Mouse (Mus musculus) midbrain, embryonic 16.5 days (tissue): Measurements from ENCODE around the gene Adamts9. TPM values are rescaled to one million over a fixed set of nuclear protein-coding genes. Genes with fewer than 3 reads are reported as not detected.

ENCODE experiments used
- ATAC-seq: fragments of 200-750 bp; cut with Nextera tagmentation; 2 replicates; pipeline ENCODE4 v1.8.0; 2017; ENCODE audit warnings: moderate TSS enrichment
- H3K27ac ChIP-seq: fragments of 300-500 bp; sonication (generic); 2 replicates; pipeline ENCODE4 v1.5.1; 2014; ENCODE audit warnings: mild to moderate bottlenecking, low read length, mixed read lengths
- H3K27me3 ChIP-seq: fragments of 300-500 bp; sonication (generic); 2 replicates; pipeline ENCODE4 v1.6.1; 2014; ENCODE audit warnings: low read depth, low read length, mixed read lengths; ENCODE audit not compliant: control insufficient read depth, insufficient read depth
- H3K36me3 ChIP-seq: fragments of 300-500 bp; sonication (generic); 2 replicates; pipeline ENCODE4 v1.6.1; 2014; ENCODE audit warnings: mild to moderate bottlenecking, low read length, moderate library complexity, mixed read lengths; ENCODE audit not compliant: control insufficient read depth, insufficient read depth
- H3K4me1 ChIP-seq: fragments of 300-500 bp; sonication (generic); 2 replicates; pipeline ENCODE4 v1.6.1; 2014; ENCODE audit warnings: mild to moderate bottlenecking, low read length, mixed read lengths; ENCODE audit not compliant: control insufficient read depth, insufficient read depth
- H3K4me2 ChIP-seq: fragments of 300-500 bp; sonication (generic); 2 replicates; pipeline ENCODE4 v1.6.1; 2014; ENCODE audit warnings: mild to moderate bottlenecking, low read length, mixed read lengths
- H3K4me3 ChIP-seq: fragments of 300-500 bp; sonication (generic); 2 replicates; pipeline ENCODE4 v1.5.1; 2014; ENCODE audit warnings: low read depth, mild to moderate bottlenecking, low read length, moderate library complexity, mixed read lengths
- H3K9ac ChIP-seq: fragments of 300-500 bp; sonication (generic); 2 replicates; pipeline ENCODE4 v1.6.1; 2014; ENCODE audit warnings: low read depth, low read length, mixed read lengths
- H3K9me3 ChIP-seq: fragments of 300-500 bp; sonication (generic); replicated peaks from 2 replicates; pipeline ENCODE4 v1.6.1; 2014; ENCODE audit warnings: mild to moderate bottlenecking, low read length, mixed read lengths; ENCODE audit not compliant: control insufficient read depth, poor library complexity, severe bottlenecking
- WGBS: fragments of 180-500 bp; shearing (Covaris S2); extraction: QIAGEN DNeasy Blood & Tissue Kit; methylation state at CpG from one replicate; pipeline ENCODE4 v1.1.7; 2014; 5-methylcytosine and 5-hydroxymethylcytosine counted together
- polyA plus RNA-seq: library from polyadenylated mRNA; unstranded; fragments of >200 nt; fragmentation: Nextera tagmentation; extraction: Ambion mirVana; gene quantifications from 2 replicates; pipeline ENCODE4 v1.2.1, GENCODE M21; 2015

Adamts9 gene
- polyA plus RNA-seq, 1 experiment from 2014 or later = 1.3 TPM

- H3K27me3 ChIP-seq = no peaks in the 10 kb centered on the region
- WGBS = 3% methylated on average over 7 of the region's 7 CpGs
- H3K36me3 ChIP-seq = no peaks in the 10 kb centered on the region
- ATAC-seq = no peak
- H3K4me2 ChIP-seq = no peak overlapping the region
- no peak overlapping the region for H3K4me3 ChIP-seq
- peak overlapping the region; percentile 41; the same call in 1 of the 2 replicates for H3K9ac ChIP-seq
- no peaks in the 10 kb centered on the region for H3K9me3 ChIP-seq
- H3K4me1 ChIP-seq = no peaks in the 10 kb centered on the region
- H3K27ac ChIP-seq = no peak overlapping the region
Observed at GRCm38 (mm10) chr6:92784782-92785181, 158.5 kb downstream of the Adamts9 start.

GRCm38 (mm10) chr6:92781446-92781845 lies 161.8 kb downstream of the Adamts9 start:
- H3K4me1 ChIP-seq = no peaks in the 10 kb centered on the region
- H3K4me3 ChIP-seq = no peak overlapping the region
- WGBS = 90% methylated on average over 6 of the region's 6 CpGs

GRCm38 (mm10) chr6:92779935-92780205 lies 163.4 kb downstream of the Adamts9 start:
- Histone ChIP-seq H3K9me3 (no peaks in the 10 kb centered on the region), H3K27ac (no peak overlapping the region), H3K4me3 (no peak overlapping the region), H3K9ac (no peak overlapping the region), H3K27me3 (no peaks in the 10 kb centered on the region), H3K36me3 (no peaks in the 10 kb centered on the region), H3K4me2 (no peak overlapping the region), H3K4me1 (no peaks in the 10 kb centered on the region)
- no peak for ATAC-seq
- 47% methylated on average over 5 of the region's 5 CpGs for WGBS

More at GRCm38 (mm10) chr6:92781446-92781845, 161.8 kb downstream of the Adamts9 start:
- no peaks in the 10 kb centered on the region for H3K36me3 ChIP-seq
- no peaks in the 10 kb centered on the region for H3K27me3 ChIP-seq
- no peak for ATAC-seq
- H3K9ac ChIP-seq = no peak overlapping the region
- H3K9me3 ChIP-seq = no peaks in the 10 kb centered on the region
- H3K27ac ChIP-seq = no peak overlapping the region
- no peak overlapping the region for H3K4me2 ChIP-seq

GRCm38 (mm10) chr6:92779140-92779934 lies 164.0 kb downstream of the Adamts9 start:
- Histone ChIP-seq H3K9ac (no peak overlapping the region), H3K27me3 (no peaks in the 10 kb centered on the region), H3K4me2 (no peak overlapping the region), H3K4me3 (no peak overlapping the region), H3K27ac (no peak overlapping the region), H3K9me3 (no peaks in the 10 kb centered on the region), H3K36me3 (no peaks in the 10 kb centered on the region), H3K4me1 (no peaks in the 10 kb centered on the region)
- 84% methylated on average over 11 of the region's 11 CpGs for WGBS
- ATAC-seq = no peak

GRCm38 (mm10) chr6:92776356-92776755 lies 166.9 kb downstream of the Adamts9 start:
- 11% methylated on average over 2 of the region's 2 CpGs for whole genome bisulfite sequencing
- Histone ChIP-seq H3K9me3 (no peaks in the 10 kb centered on the region), H3K27ac (no peak overlapping the region), H3K4me1 (no peaks in the 10 kb centered on the region), H3K9ac (no peak overlapping the region), H3K36me3 (no peaks in the 10 kb centered on the region), H3K4me3 (no peak overlapping the region), H3K27me3 (no peaks in the 10 kb centered on the region), H3K4me2 (no peak overlapping the region)
- ATAC-seq = no peak

- no peaks in the 10 kb centered on the region for H3K36me3 ChIP-seq
- 42% methylated on average over 3 of the region's 3 CpGs for WGBS
Observed at GRCm38 (mm10) chr6:92762372-92762771, 180.9 kb downstream of the Adamts9 start.

GRCm38 (mm10) chr6:92759616-92760015 lies 183.7 kb downstream of the Adamts9 start:
- Histone ChIP-seq H3K27ac (no peak overlapping the region), H3K4me1 (no peaks in the 10 kb centered on the region), H3K9ac (no peak overlapping the region), H3K27me3 (no peaks in the 10 kb centered on the region), H3K4me3 (no peak overlapping the region), H3K36me3 (no peaks in the 10 kb centered on the region), H3K9me3 (no peaks in the 10 kb centered on the region), H3K4me2 (no peak overlapping the region)
- no peak for ATAC-seq

More at GRCm38 (mm10) chr6:92762372-92762771, 180.9 kb downstream of the Adamts9 start:
- Histone ChIP-seq H3K9me3 (no peaks in the 10 kb centered on the region), H3K4me3 (no peak overlapping the region), H3K4me2 (no peak overlapping the region), H3K27me3 (no peaks in the 10 kb centered on the region), H3K27ac (no peak overlapping the region), H3K9ac (no peak overlapping the region), H3K4me1 (no peaks in the 10 kb centered on the region)
- ATAC-seq = no peak

GRCm38 (mm10) chr6:92755826-92756225 lies 187.5 kb downstream of the Adamts9 start:
- H3K4me3 ChIP-seq = no peak overlapping the region
- 52% methylated on average over 5 of the region's 5 CpGs for WGBS
- no peak for ATAC-seq
- H3K4me1 ChIP-seq = peaks cover 7% of the 10 kb centered on the region
- no peaks in the 10 kb centered on the region for H3K36me3 ChIP-seq
- H3K9me3 ChIP-seq = no peaks in the 10 kb centered on the region
- no peaks in the 10 kb centered on the region for H3K27me3 ChIP-seq
- no peak overlapping the region for H3K9ac ChIP-seq
- H3K27ac ChIP-seq = no peak overlapping the region
- H3K4me2 ChIP-seq = no peak overlapping the region

GRCm38 (mm10) chr6:92752737-92753136 lies 190.6 kb downstream of the Adamts9 start:
- no peaks in the 10 kb centered on the region for H3K36me3 ChIP-seq
- peak; percentile 73; the same call in 1 of the 2 replicates for ATAC-seq
- no peak overlapping the region for H3K4me2 ChIP-seq
- peak overlapping the region; percentile 57 for H3K27ac ChIP-seq
- 63% methylated on average over 2 of the region's 2 CpGs for WGBS
- H3K9ac ChIP-seq = no peak overlapping the region
- H3K27me3 ChIP-seq = no peaks in the 10 kb centered on the region
- peaks cover 7% of the 10 kb centered on the region for H3K4me1 ChIP-seq
- no peaks in the 10 kb centered on the region for H3K9me3 ChIP-seq
- H3K4me3 ChIP-seq = no peak overlapping the region
